Mouse (Mus musculus): ENCODE data around the gene Cryab. TPM values are rescaled to one million over a fixed set of nuclear protein-coding genes. Genes with fewer than 3 reads are reported as not detected.
A peak's percentile ranks its signal among the peaks of the same experiment; 100 is the strongest.

Cryab gene
- polyA plus RNA-seq, 1 experiment from 2014 or later, result 233 TPM

- H3K27me3 ChIP-seq (ENCODE audit: insufficient read depth, low read length), result no peaks in the 10 kb centered on the region
- ATAC-seq (replicated peaks; ENCODE audit: low FRiP score, low read depth) (peak; percentile 16; the same call in 1 of the 2 replicates), DNase-seq (ENCODE audit: low spot score) (no peak)
- 60% methylated on average over 14 of the region's 14 CpGs for WGBS
- no peak for TF ChIP-seq CTCF (IDR thresholded peaks at IDR 0.05; ENCODE audit: low read depth)
- H3K4me1 ChIP-seq (replicated peaks; ENCODE audit: insufficient read depth, low read length), result peaks cover 17% of the 10 kb centered on the region
- H3K9me3 ChIP-seq (replicated peaks; ENCODE audit: low read length), result no peaks in the 10 kb centered on the region
- peak within 1 kb of the TSS; percentile 49; the same call in 1 of the 2 replicates for H3K9ac ChIP-seq (ENCODE audit: low read depth, low read length)
- peak within 1 kb of the TSS; percentile 86 for H3K27ac ChIP-seq
- H3K36me3 ChIP-seq (ENCODE audit: insufficient read depth, low read length), result no peaks in the 10 kb centered on the region
- H3K4me2 ChIP-seq (ENCODE audit: low read length), result peak within 1 kb of the TSS; percentile 35
- peak within 1 kb of the TSS; percentile 17; the same call in 1 of the 2 replicates for H3K4me3 ChIP-seq (replicated peaks; ENCODE audit: low read depth, low read length)
These were observed 1.0 kb downstream of the Cryab start, which contains the start of gene Hspb2 for GRCm38 (mm10) chr9:50752054-50752602. TSS of gene Hspb2 (minus strand) at chr9:50752354.

DNA sequence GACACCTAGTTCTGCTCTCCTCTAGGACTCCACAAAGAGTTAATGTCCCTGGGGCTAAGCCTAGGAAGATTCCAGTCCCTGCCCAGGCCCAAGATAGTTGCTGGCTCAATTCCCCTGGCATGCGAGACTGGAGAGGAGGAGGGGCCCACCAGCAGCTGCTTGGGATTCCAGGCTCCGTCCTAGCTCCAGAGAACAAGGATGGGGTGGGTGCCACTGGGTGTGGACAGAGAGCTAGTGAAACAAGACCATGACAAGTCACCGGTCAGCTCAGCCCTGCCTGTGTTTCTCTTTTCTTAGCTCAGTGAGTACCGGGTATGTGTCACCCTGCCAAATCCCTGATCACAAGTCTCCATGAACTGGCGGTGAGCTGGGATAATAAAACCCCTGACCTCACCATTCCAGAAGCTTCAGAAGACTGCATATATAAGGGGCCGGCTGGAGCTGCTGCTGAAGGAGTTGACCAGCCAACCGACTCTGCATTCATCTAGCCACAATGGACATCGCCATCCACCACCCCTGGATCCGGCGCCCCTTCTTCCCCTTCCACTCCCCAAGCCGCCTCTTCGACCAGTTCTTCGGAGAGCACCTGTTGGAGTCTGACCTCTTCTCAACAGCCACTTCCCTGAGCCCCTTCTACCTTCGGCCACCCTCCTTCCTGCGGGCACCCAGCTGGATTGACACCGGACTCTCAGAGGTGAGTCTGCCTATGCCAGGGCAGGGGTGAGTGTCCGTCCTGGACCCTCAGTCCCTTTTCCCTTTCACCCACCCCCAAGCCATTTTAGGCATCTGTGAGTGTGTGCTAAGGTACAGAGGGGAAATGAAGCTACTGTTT lies 1.9 kb downstream of the Cryab start:
- peaks cover 17% of the 10 kb centered on the region for H3K4me1 ChIP-seq (replicated peaks; ENCODE audit: insufficient read depth, low read length)
- H3K4me2 ChIP-seq (ENCODE audit: low read length), result peak overlapping the region; percentile 35
- H3K4me3 ChIP-seq (replicated peaks; ENCODE audit: low read depth, low read length), result peak overlapping the region; percentile 17; the same call in 1 of the 2 replicates
- WGBS, result 50% methylated on average over 17 of the region's 17 CpGs
- peak overlapping the region; percentile 49; the same call in 1 of the 2 replicates for H3K9ac ChIP-seq (ENCODE audit: low read depth, low read length)
- H3K27me3 ChIP-seq (ENCODE audit: insufficient read depth, low read length), result no peaks in the 10 kb centered on the region
- H3K9me3 ChIP-seq (replicated peaks; ENCODE audit: low read length), result no peaks in the 10 kb centered on the region
- TF ChIP-seq CTCF (IDR thresholded peaks at IDR 0.05; ENCODE audit: low read depth), result no peak
- DNase-seq (ENCODE audit: low spot score) (peak; percentile 85), ATAC-seq (replicated peaks; ENCODE audit: low FRiP score, low read depth) (peak; percentile 89)
- H3K36me3 ChIP-seq (ENCODE audit: insufficient read depth, low read length), result no peaks in the 10 kb centered on the region
- H3K27ac ChIP-seq, result peak overlapping the region; percentile 86

GRCm38 (mm10) chr9:50753947-50754346 lies 2.8 kb downstream of the Cryab start:
- DNase-seq (ENCODE audit: low spot score), result no peak

GRCm38 (mm10) chr9:50756711-50757110 lies 5.6 kb downstream of the Cryab start:
- 55% methylated on average over 5 of the region's 5 CpGs for WGBS
- H3K4me2 ChIP-seq (ENCODE audit: low read length), result no peak overlapping the region
- no peaks in the 10 kb centered on the region for H3K9me3 ChIP-seq (replicated peaks; ENCODE audit: low read length)
- H3K4me3 ChIP-seq (replicated peaks; ENCODE audit: low read depth, low read length), result no peak overlapping the region
- peaks cover 12% of the 10 kb centered on the region; the same call in 1 of the 2 replicates for H3K4me1 ChIP-seq (replicated peaks; ENCODE audit: insufficient read depth, low read length)
- no peak for TF ChIP-seq CTCF (IDR thresholded peaks at IDR 0.05; ENCODE audit: low read depth)
- H3K27ac ChIP-seq, result no peak overlapping the region
- no peaks in the 10 kb centered on the region for H3K36me3 ChIP-seq (ENCODE audit: insufficient read depth, low read length)
- no peaks in the 10 kb centered on the region for H3K27me3 ChIP-seq (ENCODE audit: insufficient read depth, low read length)
- no peak overlapping the region for H3K9ac ChIP-seq (ENCODE audit: low read depth, low read length)
- ATAC-seq (replicated peaks; ENCODE audit: low FRiP score, low read depth) (no peak), DNase-seq (ENCODE audit: low spot score) (no peak)

More at GRCm38 (mm10) chr9:50753947-50754346, 2.8 kb downstream of the Cryab start:
- H3K4me1 ChIP-seq (replicated peaks; ENCODE audit: insufficient read depth, low read length), result peaks cover 17% of the 10 kb centered on the region
- no peaks in the 10 kb centered on the region for H3K27me3 ChIP-seq (ENCODE audit: insufficient read depth, low read length)
- H3K4me3 ChIP-seq (replicated peaks; ENCODE audit: low read depth, low read length), result no peak overlapping the region; the same call in 1 of the 2 replicates
- no peaks in the 10 kb centered on the region for H3K36me3 ChIP-seq (ENCODE audit: insufficient read depth, low read length)
- no peak for ATAC-seq (replicated peaks; ENCODE audit: low FRiP score, low read depth)
- no peaks in the 10 kb centered on the region for H3K9me3 ChIP-seq (replicated peaks; ENCODE audit: low read length)
- peak overlapping the region; percentile 35 for H3K4me2 ChIP-seq (ENCODE audit: low read length)
- no peak overlapping the region for H3K27ac ChIP-seq
- WGBS, result 59% methylated on average over 7 of the region's 7 CpGs
- TF ChIP-seq CTCF (IDR thresholded peaks at IDR 0.05; ENCODE audit: low read depth), result no peak
- H3K9ac ChIP-seq (ENCODE audit: low read depth, low read length), result no peak overlapping the region

GRCm38 (mm10) chr9:50761520-50762243 lies 10.6 kb downstream of the Cryab start:
- WGBS, result 57% methylated on average over 6 of the region's 6 CpGs
- no peak for ATAC-seq (replicated peaks; ENCODE audit: low FRiP score, low read depth)
- Histone ChIP-seq H3K4me2 (ENCODE audit: low read length) (no peak overlapping the region), H3K27me3 (ENCODE audit: insufficient read depth, low read length) (no peaks in the 10 kb centered on the region), H3K36me3 (ENCODE audit: insufficient read depth, low read length) (no peaks in the 10 kb centered on the region), H3K4me1 (replicated peaks; ENCODE audit: insufficient read depth, low read length) (no peaks in the 10 kb centered on the region), H3K9me3 (replicated peaks; ENCODE audit: low read length) (no peaks in the 10 kb centered on the region), H3K9ac (ENCODE audit: low read depth, low read length) (no peak overlapping the region), H3K27ac (no peak overlapping the region), H3K4me3 (replicated peaks; ENCODE audit: low read depth, low read length) (no peak overlapping the region)
- no peak for TF ChIP-seq CTCF (IDR thresholded peaks at IDR 0.05; ENCODE audit: low read depth)
- DNase-seq (ENCODE audit: low spot score), result no peak

- WGBS, result 68% methylated on average over 1 of the region's 1 CpGs
- no peak overlapping the region for H3K27ac ChIP-seq
- H3K4me1 ChIP-seq (replicated peaks; ENCODE audit: insufficient read depth, low read length), result no peaks in the 10 kb centered on the region
- H3K4me3 ChIP-seq (replicated peaks; ENCODE audit: low read depth, low read length), result no peak overlapping the region
- no peaks in the 10 kb centered on the region for H3K9me3 ChIP-seq (replicated peaks; ENCODE audit: low read length)
- no peaks in the 10 kb centered on the region for H3K27me3 ChIP-seq (ENCODE audit: insufficient read depth, low read length)
- DNase-seq (ENCODE audit: low spot score) (peak; percentile 65), ATAC-seq (replicated peaks; ENCODE audit: low FRiP score, low read depth) (no peak)
- no peaks in the 10 kb centered on the region for H3K36me3 ChIP-seq (ENCODE audit: insufficient read depth, low read length)
- H3K9ac ChIP-seq (ENCODE audit: low read depth, low read length), result no peak overlapping the region
- no peak overlapping the region for H3K4me2 ChIP-seq (ENCODE audit: low read length)
- TF ChIP-seq CTCF (IDR thresholded peaks at IDR 0.05; ENCODE audit: low read depth), result peak; percentile 69
These were observed 12.2 kb downstream of the Cryab start for GRCm38 (mm10) chr9:50763331-50763730.
